Mouse (Mus musculus) left cerebral cortex, adult 2 months (tissue): ENCODE data around the gene Ajm1. TPM values are rescaled to one million over a fixed set of nuclear protein-coding genes. Genes with fewer than 3 reads are reported as not detected.
A peak's percentile ranks its signal among the peaks of the same experiment; 100 is the strongest.

Experiments used
- DNase-seq, 2 experiments: peaks; one replicate each; pipeline ENCODE4 v3.0.0; 2021 to 2022; ENCODE audit warnings: low spot score in 2 of 2, mixed read lengths in 1 of 2; ENCODE audit errors: extremely low spot score in 1 of 2
- H3K27ac ChIP-seq: fragments of 200-600 bp; 2 replicates; pipeline ENCODE4 v1.8.1; 2022
- H3K4me3 ChIP-seq: fragments of 200-600 bp; 2 replicates; pipeline ENCODE4 v1.8.1; 2022
- CTCF ChIP-seq: fragments of 200-600 bp; IDR thresholded peaks from 2 replicates; pipeline ENCODE4 v1.8.1; 2022; ENCODE audit warnings: antibody characterized with exemption, mild to moderate bottlenecking, moderate library complexity
- intact Hi-C: fragments of 180-260 bp; cut with DNase I; formaldehyde crosslinking; loops from one replicate; pipeline ENCODE4 v1.15.1; 2025
- total RNA-seq, 2 experiments: library from RNA; stranded (reverse); gene quantifications; 2 replicates each; pipeline ENCODE4 v1.2.3; 2021

The Ajm1 gene
- total RNA-seq, 2 experiments from 2014 or later = 102 to 104 TPM

DNA sequence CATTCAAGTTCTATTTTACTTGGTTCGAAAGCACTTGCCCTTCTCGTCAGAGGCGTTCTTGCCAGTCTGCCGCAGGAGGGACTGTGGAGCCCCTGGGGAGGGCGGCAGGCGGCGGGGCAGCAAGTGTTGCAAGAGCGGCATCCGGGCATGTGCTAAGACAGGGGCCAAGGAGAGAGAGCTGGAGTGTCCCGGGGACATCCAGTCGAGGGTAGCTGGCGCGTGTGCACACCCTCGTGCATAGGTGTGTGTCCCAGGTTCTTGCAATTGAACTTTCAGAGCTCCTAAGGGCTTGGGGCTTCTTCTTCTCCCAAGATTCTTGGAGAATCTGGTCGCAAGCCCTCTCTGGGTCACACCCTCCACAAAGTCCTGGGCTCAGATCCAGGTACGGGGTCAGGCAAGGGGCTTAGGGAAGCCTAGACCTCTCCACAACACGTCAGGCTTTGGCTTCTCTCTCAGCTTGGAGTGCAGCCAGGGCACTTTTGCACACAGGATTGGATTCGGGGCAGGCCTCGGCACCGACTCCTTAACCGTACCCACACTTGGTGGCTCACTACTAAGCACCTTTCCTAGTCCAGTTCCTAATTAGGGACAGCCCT, 6.0 kb downstream of the Ajm1 start:
- peak; percentile 33 to 57 for DNase-seq
- no peak for TF ChIP-seq CTCF
- Histone ChIP-seq H3K4me3 (peak overlapping the region; percentile 55), H3K27ac (peak overlapping the region; percentile 97)
- intact Hi-C loops = no loop called here

DNA sequence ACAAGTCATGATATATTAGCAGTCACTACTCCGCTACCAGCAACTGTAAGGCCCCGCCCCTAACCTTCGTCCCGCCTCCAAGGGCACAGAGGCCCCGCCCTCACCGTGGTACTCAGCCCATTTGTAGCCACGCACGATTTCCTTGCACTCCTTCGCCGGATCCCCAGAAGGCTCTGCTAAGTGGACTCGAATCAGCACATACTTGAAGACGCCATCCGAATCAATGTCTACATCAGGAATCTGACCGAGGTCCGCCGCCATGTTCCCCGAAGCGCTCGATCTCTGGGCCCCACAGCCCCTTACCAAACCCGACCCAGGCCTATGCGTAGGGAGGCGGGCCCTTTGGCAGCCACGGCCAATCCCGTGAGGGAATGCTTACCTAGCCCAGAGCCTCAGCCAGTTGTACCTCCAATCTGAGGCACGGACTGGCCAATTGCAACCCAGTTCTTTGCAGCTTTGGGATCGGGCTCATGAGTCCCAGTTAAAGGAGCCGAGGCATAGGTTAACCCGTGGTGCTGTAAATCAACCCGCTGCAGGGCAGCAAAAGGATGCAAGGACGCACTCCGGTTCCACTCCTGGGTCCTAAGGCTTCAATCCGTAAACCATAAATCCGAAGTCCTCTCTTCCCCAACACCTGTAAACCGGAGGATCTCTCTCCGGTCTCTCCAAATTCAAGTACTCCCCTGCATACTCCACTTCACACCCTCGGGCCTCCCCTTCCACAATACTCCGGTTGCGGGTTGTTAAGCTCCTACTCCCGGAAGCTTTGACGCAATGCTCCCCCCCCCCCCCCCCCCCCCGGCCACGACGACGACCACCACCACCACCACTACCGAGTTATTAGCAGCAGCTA, 6.8 kb downstream of the Ajm1 start, which contains the start of the genes Mamdc4 and Phpt1:
Mamdc4 (minus strand) TSS at position 267 of the 853 bp plus-strand sequence.
Phpt1 (minus strand) TSS at position 646 of the 853 bp plus-strand sequence.
- Histone ChIP-seq H3K27ac (peak within 1 kb of the TSS; percentile 97), H3K4me3 (peak within 1 kb of the TSS; percentile 55)
- intact Hi-C loops = no loop called here
- TF ChIP-seq CTCF = no peak
- peak; percentile 92 to 94 for DNase-seq

DNA sequence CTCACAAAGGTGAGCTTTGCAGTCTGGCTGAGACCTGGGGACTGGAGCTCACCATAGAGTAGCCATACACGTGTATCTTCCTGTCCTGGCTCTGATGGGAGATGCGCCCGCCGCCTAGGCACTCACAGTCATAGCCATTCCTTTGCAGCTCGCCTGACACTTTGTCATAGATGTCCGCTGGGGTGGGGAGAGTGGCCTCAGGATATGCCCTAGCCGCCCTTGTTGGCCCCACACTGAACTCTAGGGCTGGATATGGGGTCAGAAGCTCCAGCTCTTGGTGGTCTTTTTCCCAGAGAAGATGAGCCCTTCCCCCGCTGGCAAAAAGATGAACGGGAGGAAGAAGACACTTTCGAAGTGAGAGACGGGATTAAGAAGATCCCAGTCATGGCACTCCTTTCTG, 7.4 kb downstream of the Ajm1 start:
- intact Hi-C loops = no loop called here
- H3K27ac ChIP-seq = peak overlapping the region; percentile 97
- TF ChIP-seq CTCF = no peak
- H3K4me3 ChIP-seq = peak overlapping the region; percentile 55
- peak in 1 of 2 experiments; percentile 19 for DNase-seq

- H3K4me3 ChIP-seq = no peak overlapping the region
- no peak for TF ChIP-seq CTCF
- H3K27ac ChIP-seq = no peak overlapping the region
- DNase-seq = peak in 1 of 2 experiments; percentile 9
- intact Hi-C loops = no loop called here
Measured at GRCm38 (mm10) chr2:25573068-25573467, 8.5 kb downstream of the Ajm1 start.

DNA sequence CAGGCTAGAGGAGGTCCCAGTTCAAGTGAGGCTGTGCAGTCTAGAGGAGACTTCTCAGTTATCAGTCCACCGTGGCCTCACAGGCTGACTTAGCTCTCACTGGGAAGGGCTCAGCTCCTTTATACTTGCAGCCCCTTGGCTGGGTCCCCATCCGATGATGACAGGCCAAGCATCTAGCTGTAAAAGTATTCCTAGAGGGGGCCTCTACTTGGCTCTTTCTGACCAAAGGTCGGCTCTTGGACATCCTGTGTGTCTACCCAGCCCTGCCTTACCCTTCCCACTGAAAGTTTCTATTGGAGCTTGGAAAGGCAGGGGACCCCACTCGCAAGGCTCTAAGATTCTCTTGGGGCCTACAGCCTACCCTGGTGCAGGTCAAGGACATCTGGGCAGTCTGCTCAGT, 10.3 kb downstream of the Ajm1 start:
- no peak overlapping the region for H3K27ac ChIP-seq
- no peak overlapping the region for H3K4me3 ChIP-seq
- intact Hi-C loops = no loop called here
- DNase-seq = no peak
- TF ChIP-seq CTCF = no peak

- intact Hi-C loops = no loop called here
- no peak for DNase-seq
- TF ChIP-seq CTCF = no peak
- Histone ChIP-seq H3K27ac (no peak overlapping the region), H3K4me3 (no peak overlapping the region)
Measured at GRCm38 (mm10) chr2:25569323-25569722, 12.2 kb downstream of the Ajm1 start.

GRCm38 (mm10) chr2:25568473-25569019, 13.0 kb downstream of the Ajm1 start:
- H3K4me3 ChIP-seq = no peak overlapping the region
- intact Hi-C loops = no loop called here
- no peak overlapping the region for H3K27ac ChIP-seq
- DNase-seq = no peak
- TF ChIP-seq CTCF = no peak

DNA sequence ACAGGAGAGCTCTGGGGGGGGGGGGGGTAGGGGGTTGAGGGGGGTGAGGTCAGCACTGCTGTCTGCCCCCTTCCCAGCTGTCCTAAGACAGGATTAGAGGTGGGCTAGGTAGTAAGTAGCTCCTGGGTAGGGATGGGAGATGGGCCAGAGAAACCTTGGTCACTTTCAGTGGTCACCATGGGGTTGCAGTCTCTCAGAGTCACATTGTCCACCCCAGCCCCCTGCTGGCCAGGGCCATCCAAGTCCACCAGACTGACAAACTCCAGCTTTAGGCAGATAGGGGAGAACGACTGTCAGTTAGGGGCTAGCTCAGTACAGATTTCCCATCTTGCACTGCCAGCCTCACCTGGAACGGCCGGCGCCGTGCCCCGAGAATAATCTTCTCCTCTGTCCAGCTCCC, 15.0 kb downstream of the Ajm1 start:
- Histone ChIP-seq H3K4me3 (no peak overlapping the region), H3K27ac (no peak overlapping the region)
- DNase-seq = peak in 1 of 2 experiments; percentile 14
- intact Hi-C loops = no loop called here
- TF ChIP-seq CTCF = peak; percentile 5

DNA sequence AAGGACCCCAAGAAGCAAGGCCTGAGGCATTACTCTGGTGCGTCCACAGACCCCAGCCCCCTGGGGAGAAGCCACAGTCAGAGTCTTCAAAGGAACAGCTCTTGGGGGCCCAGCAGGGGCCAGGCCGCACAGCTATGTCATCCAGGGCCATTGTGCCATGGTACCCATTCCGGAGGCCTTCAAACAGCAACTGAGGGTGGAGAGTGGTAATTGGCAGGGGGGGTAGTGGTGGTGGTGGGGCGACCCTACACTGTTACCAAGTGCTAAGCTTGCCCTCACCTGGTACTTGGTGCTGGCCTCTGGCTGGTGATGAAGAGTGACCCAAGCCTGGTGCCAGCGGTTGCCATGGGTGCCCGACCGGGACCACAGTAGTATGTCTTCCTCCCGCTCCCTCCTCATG, 15.8 kb downstream of the Ajm1 start:
- DNase-seq = no peak

GRCm38 (mm10) chr2:25561946-25562345, 19.6 kb downstream of the Ajm1 start:
- no peak for TF ChIP-seq CTCF
- H3K4me3 ChIP-seq = no peak overlapping the region
- intact Hi-C loops = no loop called here
- no peak for DNase-seq
- no peak overlapping the region for H3K27ac ChIP-seq

More for the DNA sequence above, 15.8 kb downstream of the Ajm1 start:
- intact Hi-C loops = no loop called here
- H3K4me3 ChIP-seq = no peak overlapping the region
- H3K27ac ChIP-seq = no peak overlapping the region
- no peak for TF ChIP-seq CTCF

- TF ChIP-seq CTCF = no peak
Measured at GRCm38 (mm10) chr2:25560551-25560950, 21.0 kb downstream of the Ajm1 start.

DNA sequence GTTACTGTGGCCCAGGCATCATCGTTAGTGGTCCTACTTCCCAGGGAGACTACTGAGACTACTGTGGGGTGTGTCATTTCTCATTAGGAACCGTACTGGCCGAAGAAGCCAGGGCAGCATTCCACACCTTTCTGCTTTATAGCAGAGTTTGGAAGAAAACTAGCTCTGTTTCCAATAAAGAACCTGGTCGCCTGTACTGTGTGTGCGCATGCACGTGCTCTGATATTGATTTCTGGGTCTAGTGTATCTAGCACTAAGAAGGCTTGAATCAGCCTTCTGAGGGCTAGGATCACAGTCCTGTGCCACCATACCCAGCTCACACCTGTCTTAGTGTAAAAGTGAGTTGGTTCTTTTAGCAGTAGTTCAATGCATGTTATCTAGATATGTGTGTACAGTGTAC, 22.8 kb downstream of the Ajm1 start:
- no peak for DNase-seq
- H3K4me3 ChIP-seq = peak overlapping the region; percentile 72
- peak overlapping the region; percentile 90; the same call in 1 of the 2 replicates for H3K27ac ChIP-seq
- intact Hi-C loops = no loop called here
- TF ChIP-seq CTCF = no peak

More at GRCm38 (mm10) chr2:25560551-25560950, 21.0 kb downstream of the Ajm1 start:
- intact Hi-C loops = no loop called here
- H3K4me3 ChIP-seq = no peak overlapping the region
- peak in 1 of 2 experiments; percentile 9 for DNase-seq
- H3K27ac ChIP-seq = no peak overlapping the region
